Mouse (Mus musculus) lung, adult 2 months (tissue): ENCODE results near the gene Dhx58.

Experiments used
- CTCF ChIP-seq: fragments of 200-500 bp; IDR thresholded peaks from 2 replicates; pipeline ENCODE4 v1.5.1; 2011; ENCODE audit warnings: mild to moderate bottlenecking, low read length, control low read depth; ENCODE audit not compliant: insufficient read depth
- POLR2A ChIP-seq: fragments of 200-500 bp; IDR thresholded peaks from 2 replicates; pipeline ENCODE4 v1.6.1; 2011; ENCODE audit warnings: low read depth, mild to moderate bottlenecking, control low read depth, low read length, borderline replicate concordance; ENCODE audit errors: extremely low read depth

DNA sequence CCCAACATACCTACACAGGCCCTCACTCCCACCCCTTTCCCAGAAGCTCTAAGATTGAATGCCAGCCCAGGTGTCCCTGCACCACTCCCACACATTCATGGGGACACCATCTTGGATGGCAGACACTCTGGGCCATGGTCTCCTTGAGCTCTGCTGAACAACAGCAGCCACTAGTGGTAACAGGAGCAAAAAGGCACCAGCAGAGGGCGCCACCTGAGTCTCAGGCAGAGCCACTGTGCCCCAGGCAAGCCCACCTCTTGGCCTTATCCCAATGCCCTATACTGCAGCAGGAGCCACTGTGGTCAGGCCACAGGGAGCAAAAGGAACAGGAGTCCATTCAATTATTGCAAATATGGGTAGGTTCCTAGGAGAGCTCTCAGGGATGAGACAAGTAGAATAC is 57.8 kb downstream of the Dhx58 start:
- TF ChIP-seq POLR2A (no peak), CTCF (peak; percentile 49)
